Mouse (Mus musculus) erythroblast, embryonic 14.5 days (primary cell): ENCODE data around the gene Tas2r138. TPM values are rescaled to one million over a fixed set of nuclear protein-coding genes. Genes with fewer than 3 reads are reported as not detected.
"Not testable (repeated sequence)": the region's sequence is repeated elsewhere in the genome, so short reads cannot be mapped to it uniquely, and the experiment has no call there.

Experiments used
- H3K27me3 ChIP-seq: 2 replicates; pipeline ENCODE4 v1.6.1; 2012; ENCODE audit warnings: inconsistent platforms; ENCODE audit not compliant: control insufficient read depth
- H3K36me3 ChIP-seq: 2 replicates; pipeline ENCODE4 v1.6.1; 2012; ENCODE audit warnings: mild to moderate bottlenecking, inconsistent platforms; ENCODE audit not compliant: control insufficient read depth
- H3K4me1 ChIP-seq: 2 replicates; pipeline ENCODE4 v1.6.1; 2012; ENCODE audit warnings: inconsistent platforms; ENCODE audit not compliant: control insufficient read depth
- H3K4me3 ChIP-seq: replicated peaks from 2 replicates; pipeline ENCODE3; 2012; ENCODE audit warnings: moderate library complexity, mild to moderate bottlenecking, inconsistent platforms
- H3K9me3 ChIP-seq: 2 replicates; pipeline ENCODE4 v1.6.1; 2012; ENCODE audit warnings: low read length, inconsistent platforms, mixed read lengths; ENCODE audit not compliant: control insufficient read depth
- GATA1 ChIP-seq: IDR thresholded peaks from 2 replicates; pipeline ENCODE4 v1.6.1; 2012; ENCODE audit warnings: low read length, inconsistent platforms, mixed read lengths
- TAL1 ChIP-seq: IDR thresholded peaks from 3 replicates; pipeline ENCODE4 v1.6.1; 2012; ENCODE audit warnings: low read length, inconsistent platforms, mixed read lengths
- polyA plus RNA-seq: library from polyadenylated mRNA; stranded (reverse); fragments of >175 nt; gene quantifications from 2 replicates; pipeline ENCODE4 v1.2.3, GENCODE M21; 2012

Gene Tas2r138
- polyA plus RNA-seq, 1 experiment = not detected

DNA sequence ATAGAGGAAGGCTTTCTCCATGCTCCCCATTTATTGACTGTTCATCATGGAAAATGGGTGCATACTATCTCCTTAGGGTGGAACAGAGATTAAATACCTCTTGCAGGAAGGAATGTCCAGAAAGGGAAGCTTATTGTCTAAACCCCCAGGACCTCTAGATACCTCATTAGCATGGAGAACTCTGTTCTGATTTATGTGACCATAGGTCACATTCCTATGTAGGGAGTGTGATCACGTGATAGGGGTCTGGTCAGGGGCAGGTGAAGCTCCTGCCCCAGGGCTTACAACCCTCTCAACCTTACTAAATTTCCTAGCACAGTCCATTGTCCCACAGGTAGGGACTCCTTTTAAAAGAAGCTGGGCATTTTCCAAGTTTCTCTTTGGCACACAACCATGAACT is 13.0 kb upstream of the Tas2r138 start:
- Histone ChIP-seq H3K36me3 (no peaks in the 10 kb centered on the region), H3K9me3 (no peaks in the 10 kb centered on the region), H3K4me1 (no peaks in the 10 kb centered on the region), H3K27me3 (no peaks in the 10 kb centered on the region), H3K4me3 (no peak overlapping the region)
- TF ChIP-seq GATA1 (no peak), TAL1 (no peak)

DNA sequence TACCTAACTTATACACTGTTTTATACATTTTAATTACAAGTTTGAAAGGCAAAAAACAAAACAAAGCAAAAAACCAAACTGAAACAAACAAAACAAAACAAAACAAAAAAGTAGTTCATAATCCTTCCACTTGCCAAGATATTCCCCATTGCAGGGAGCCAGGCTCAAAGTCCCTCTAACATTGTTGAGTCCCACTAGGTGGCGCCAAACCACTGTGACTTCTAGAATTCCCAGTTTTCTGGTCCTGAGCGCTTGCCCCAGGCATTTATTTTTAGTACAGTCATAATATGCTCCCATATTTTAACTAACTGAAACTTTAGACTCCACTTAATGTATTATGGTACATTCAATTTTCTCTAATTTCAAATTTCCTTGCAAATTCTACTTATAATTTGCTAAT is 4.9 kb upstream of the Tas2r138 start:
- H3K9me3 ChIP-seq = no peaks in the 10 kb centered on the region
- H3K36me3 ChIP-seq = no peaks in the 10 kb centered on the region
- TF ChIP-seq GATA1 = no peak
- no peak for TF ChIP-seq TAL1
- H3K4me3 ChIP-seq = no peak overlapping the region
- no peaks in the 10 kb centered on the region for H3K27me3 ChIP-seq
- H3K4me1 ChIP-seq = no peaks in the 10 kb centered on the region

DNA sequence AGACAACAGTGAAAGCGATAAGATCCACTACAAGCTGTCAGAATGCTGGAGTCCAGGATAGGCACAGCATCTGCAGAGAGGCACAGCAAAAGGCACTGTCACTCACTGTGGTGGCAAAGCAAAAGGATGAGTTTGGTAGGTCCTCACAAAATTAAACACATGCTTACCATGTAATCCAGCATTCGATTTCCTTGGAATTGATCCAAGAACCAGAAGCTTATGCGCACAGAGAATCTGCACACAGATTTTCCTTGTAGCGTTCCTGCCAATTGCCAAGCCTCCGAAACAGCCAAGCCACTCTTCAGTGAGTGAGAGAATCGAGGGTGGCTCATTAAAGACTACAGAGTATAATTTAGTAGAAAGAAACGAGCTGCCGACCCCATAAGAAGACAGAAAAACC is 2.9 kb downstream of the Tas2r138 start:
- H3K4me1 ChIP-seq = no peaks in the 10 kb centered on the region
- no peak overlapping the region for H3K4me3 ChIP-seq
- no peaks in the 10 kb centered on the region for H3K36me3 ChIP-seq
- TF ChIP-seq TAL1 = no peak
- TF ChIP-seq GATA1 = no peak
- no peaks in the 10 kb centered on the region for H3K9me3 ChIP-seq
- no peaks in the 10 kb centered on the region for H3K27me3 ChIP-seq

DNA sequence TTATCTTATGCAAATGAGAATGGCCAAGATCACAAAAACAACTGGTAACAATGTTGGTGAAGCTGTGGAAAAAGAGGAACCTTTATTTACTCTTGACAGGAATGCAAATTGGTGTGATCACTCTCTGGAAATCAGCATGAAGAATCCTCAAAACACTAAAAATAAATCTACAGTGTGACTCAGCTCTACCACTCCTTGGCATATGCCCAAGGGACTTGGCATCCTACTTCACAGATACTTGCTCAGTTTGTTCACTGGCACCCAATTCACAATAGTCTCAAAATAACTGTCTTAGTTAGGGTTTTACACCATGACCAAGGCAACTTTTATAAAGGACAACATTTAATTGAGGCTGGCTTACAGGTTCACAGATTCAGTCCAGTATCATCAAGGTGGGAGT is 5.7 kb downstream of the Tas2r138 start:
- H3K4me1 ChIP-seq = no peaks in the 10 kb centered on the region
- no peaks in the 10 kb centered on the region for H3K9me3 ChIP-seq
- H3K4me3 ChIP-seq = no peak overlapping the region
- no peaks in the 10 kb centered on the region for H3K36me3 ChIP-seq
- no peaks in the 10 kb centered on the region for H3K27me3 ChIP-seq
- TF ChIP-seq TAL1 (no peak), GATA1 (no peak)

GRCm38 (mm10) chr6:40598546-40598945 is 14.6 kb downstream of the Tas2r138 start:
- H3K36me3 ChIP-seq, H3K9me3 ChIP-seq, H3K4me3 ChIP-seq: not testable (repeated sequence)

DNA sequence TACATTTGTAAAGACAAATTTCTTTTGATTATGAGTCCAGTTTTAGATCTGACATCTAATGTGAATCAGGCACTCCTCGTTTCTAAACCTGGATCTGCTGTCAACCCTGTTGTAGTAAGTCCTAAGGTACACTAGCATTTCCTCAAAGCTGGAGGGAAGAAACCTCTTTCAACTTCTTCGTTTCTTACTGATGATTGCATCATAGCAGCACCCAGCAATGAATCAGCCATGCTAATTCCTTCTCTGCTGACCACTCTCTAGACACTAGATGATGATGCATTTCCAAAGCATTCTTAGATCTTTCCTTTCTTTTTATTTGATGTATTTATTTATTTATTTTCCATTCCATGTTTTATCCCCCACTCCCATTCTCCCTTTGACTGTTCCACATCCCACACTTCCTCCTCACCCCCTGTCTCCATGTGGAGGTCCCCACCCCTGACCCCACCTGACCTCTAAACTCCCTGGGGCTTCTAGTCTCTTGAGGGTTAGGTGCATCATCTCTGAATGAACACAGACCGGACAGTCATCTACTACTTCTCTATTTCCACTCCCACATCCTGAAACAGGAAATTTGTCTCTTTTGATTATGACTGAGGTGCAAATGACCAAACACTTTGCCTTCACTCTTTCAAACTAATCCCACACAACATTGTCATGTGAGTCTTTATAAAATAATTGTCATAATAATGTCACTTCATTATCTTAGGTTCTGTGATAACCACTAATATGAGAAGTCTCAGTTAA is 18.1 kb downstream of the Tas2r138 start:
- Histone ChIP-seq H3K4me3 (no peak overlapping the region), H3K9me3 (no peaks in the 10 kb centered on the region), H3K36me3 (no peaks in the 10 kb centered on the region), H3K4me1 (no peaks in the 10 kb centered on the region), H3K27me3 (no peaks in the 10 kb centered on the region)
- TF ChIP-seq GATA1 (no peak), TAL1 (no peak)

More at GRCm38 (mm10) chr6:40598546-40598945, 14.6 kb downstream of the Tas2r138 start:
- not testable (repeated sequence) for H3K27me3 ChIP-seq, H3K4me1 ChIP-seq

- H3K36me3 ChIP-seq = no peaks in the 10 kb centered on the region
- TF ChIP-seq GATA1 = no peak
- TF ChIP-seq TAL1 = no peak
- no peaks in the 10 kb centered on the region for H3K27me3 ChIP-seq
- no peaks in the 10 kb centered on the region for H3K4me1 ChIP-seq
- no peaks in the 10 kb centered on the region for H3K9me3 ChIP-seq
- H3K4me3 ChIP-seq = no peak overlapping the region
These were observed 24.8 kb downstream of the Tas2r138 start for GRCm38 (mm10) chr6:40588346-40588745.

- Histone ChIP-seq H3K4me3 (no peak within 1 kb of the TSS), H3K27me3 (no peaks in the 10 kb centered on the region), H3K9me3 (no peaks in the 10 kb centered on the region), H3K36me3 (no peaks in the 10 kb centered on the region), H3K4me1 (no peaks in the 10 kb centered on the region)
- TF ChIP-seq GATA1 (no peak), TAL1 (no peak)
These were observed 27.5 kb downstream of the Tas2r138 start, which contains the start of gene Clec5a for GRCm38 (mm10) chr6:40585645-40586044. Gene Clec5a, minus strand, starts transcription at chr6:40585821.

- no peak for TF ChIP-seq GATA1
- no peak for TF ChIP-seq TAL1
These were observed 28.8 kb downstream of the Tas2r138 start for GRCm38 (mm10) chr6:40584336-40584735.

GRCm38 (mm10) chr6:40576305-40576704 is 36.8 kb downstream of the Tas2r138 start:
- Histone ChIP-seq H3K36me3 (no peaks in the 10 kb centered on the region), H3K27me3 (no peaks in the 10 kb centered on the region), H3K4me1 (no peaks in the 10 kb centered on the region), H3K4me3 (no peak overlapping the region), H3K9me3 (no peaks in the 10 kb centered on the region)
- TF ChIP-seq GATA1 = no peak

More at GRCm38 (mm10) chr6:40584336-40584735, 28.8 kb downstream of the Tas2r138 start:
- Histone ChIP-seq H3K36me3 (no peaks in the 10 kb centered on the region), H3K9me3 (no peaks in the 10 kb centered on the region), H3K4me1 (no peaks in the 10 kb centered on the region), H3K4me3 (no peak overlapping the region), H3K27me3 (no peaks in the 10 kb centered on the region)
